Mouse (Mus musculus) R1 (cell line): ENCODE data around the gene Zfp524.
"Not testable (repeated sequence)": the region's sequence is repeated elsewhere in the genome, so short reads cannot be mapped to it uniquely, and the experiment has no call there.

Experiments used
- DNase-seq: peaks from one replicate; pipeline ENCODE4 v3.0.0-alpha.2; 2018; ENCODE audit warnings: low read depth, low spot score

Gene Zfp524

DNA sequence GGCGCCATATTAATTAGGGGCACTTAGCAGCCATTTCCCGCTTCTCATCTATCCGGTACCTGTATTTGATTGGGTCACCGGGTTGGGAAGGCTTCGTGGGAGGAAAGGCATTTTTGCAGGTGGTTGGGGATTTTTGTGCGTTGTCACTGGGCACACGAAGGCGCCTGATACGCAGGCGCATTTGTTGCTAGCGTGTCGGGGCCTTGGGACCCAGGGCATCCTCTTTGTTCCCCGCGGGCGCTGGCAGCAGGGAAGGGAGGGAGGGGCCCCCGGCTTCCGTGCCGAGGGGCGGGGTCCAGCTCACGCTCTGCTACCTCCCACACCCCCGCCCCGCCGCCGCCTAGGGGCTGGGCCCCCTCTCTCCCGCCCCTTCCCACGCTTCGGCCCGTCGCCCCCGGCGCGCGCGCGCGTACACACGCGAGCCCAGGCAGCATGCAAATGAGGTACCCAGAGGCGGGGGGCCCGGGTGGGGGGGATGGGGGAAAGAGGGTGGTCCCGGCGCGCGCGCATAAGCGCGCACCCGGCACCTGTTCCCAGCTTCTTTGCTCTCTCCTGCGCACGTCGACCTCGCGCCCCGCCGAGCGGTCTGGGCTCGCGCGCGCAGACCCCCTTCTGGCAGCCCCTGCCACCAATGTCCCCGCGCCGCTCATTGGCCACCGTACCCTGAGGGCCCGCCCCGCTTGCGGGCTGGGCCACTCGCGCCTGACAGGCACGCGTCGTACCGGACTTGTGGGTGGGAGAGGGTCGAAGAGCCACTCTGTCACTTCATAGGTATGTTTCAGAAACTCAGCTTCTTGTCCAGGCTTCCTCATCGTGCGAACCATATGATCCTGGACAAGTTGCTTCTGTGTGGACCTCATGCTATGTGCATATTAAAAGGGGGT lies 1.1 kb downstream of the Zfp524 start, which contains the start of gene Gm44973:
Gene Gm44973 (plus strand): TSS at position 379 of the 884 bp plus-strand sequence.
- peak; percentile 96 for DNase-seq

DNA sequence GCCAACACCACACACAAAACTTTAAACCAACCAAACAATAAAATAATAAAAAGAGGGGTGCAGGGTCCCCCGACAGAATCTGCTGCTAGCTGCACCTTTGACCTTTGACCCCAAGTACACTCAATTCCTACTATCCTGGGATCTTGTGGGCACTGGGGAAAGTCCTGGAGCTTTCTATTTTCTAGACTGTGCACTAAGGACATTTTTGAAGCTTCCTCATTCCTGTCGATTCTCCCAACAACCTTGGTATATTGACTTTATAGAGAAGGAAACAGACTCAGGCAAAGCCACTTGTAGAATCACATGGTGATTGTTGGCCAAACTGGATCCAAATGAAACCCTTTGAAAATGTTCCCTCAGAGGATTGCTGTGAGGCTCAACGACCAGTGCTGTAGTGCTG lies 1.8 kb downstream of the Zfp524 start:
- no peak for DNase-seq

DNA sequence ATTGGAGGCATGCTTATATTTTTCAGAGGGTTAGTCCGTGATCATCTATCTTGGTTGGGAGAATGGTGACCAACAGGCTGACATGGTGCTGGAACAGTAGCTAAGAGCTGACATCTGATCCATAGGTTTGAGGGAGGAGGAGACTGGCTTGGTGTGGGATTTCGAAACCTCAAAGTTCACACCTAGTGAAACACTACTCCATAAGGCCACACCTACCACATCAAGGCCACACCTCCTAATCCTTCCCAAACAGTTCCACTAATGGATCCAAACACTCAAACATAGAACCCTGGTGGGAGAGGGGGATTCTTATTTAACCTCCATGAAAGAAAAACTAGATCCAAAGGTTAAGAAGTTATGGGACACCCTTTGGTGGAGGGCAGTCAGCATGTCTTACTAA lies 2.7 kb downstream of the Zfp524 start:
- peak; percentile 62 for DNase-seq

DNA sequence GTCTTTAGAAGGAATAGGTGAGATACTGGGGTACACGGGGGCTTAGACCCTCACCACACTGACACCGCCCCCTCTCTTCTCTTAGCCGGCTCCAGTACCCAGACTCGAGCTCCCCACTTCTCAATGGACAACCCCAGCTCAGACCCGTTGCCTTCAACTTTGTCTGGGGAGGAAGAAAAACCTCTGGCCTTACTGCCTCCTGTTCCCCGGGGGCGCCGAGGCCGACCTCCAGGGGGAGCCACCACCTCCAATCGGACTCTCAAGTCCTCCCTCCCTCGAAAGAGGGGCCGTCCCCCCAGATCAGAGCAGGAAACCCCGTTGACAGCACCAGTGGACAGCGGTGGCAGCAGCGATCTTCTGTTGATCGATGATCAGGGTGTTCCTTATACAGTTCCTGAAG lies 3.1 kb downstream of the Zfp524 start:
- DNase-seq, result peak; percentile 80

DNA sequence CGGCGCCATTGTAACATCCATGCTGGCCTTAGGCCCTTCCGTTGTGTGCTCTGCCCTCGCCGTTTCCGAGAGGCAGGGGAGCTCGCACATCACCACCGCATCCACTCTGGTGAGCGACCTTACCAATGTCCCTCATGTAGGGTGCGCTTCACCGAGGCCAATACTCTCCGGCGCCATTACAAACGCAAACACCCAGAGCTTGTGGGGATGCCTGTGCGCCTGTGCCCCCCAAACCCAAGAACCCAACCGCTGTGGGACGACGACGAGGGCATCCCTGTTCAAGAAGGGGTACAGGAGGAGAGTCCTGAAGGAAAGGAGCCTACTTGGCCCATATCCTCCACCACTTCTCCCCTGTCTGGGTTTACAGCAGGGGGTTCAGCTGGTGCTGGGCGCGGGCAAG lies 3.7 kb downstream of the Zfp524 start:
- no peak for DNase-seq

DNA sequence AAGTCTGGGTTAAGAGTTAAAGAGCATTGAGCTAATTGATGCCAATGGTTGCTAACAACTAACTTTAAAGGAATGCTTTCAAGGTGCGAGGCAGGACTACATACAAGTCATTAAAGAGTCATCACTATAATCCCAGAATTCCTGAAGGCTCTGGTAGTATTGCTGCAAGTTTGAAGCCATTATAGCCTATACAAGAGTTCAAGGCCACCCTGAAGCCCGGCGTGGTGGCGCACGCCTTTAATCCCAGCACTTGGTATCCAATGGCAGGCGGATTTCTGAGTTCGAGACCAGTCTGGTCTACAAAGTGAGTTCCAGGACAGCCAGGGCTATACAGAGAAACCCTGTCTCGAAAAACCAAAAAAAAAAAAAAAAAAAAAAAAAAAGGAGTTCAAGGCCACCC lies 5.4 kb downstream of the Zfp524 start:
- not testable (repeated sequence) for DNase-seq

DNA sequence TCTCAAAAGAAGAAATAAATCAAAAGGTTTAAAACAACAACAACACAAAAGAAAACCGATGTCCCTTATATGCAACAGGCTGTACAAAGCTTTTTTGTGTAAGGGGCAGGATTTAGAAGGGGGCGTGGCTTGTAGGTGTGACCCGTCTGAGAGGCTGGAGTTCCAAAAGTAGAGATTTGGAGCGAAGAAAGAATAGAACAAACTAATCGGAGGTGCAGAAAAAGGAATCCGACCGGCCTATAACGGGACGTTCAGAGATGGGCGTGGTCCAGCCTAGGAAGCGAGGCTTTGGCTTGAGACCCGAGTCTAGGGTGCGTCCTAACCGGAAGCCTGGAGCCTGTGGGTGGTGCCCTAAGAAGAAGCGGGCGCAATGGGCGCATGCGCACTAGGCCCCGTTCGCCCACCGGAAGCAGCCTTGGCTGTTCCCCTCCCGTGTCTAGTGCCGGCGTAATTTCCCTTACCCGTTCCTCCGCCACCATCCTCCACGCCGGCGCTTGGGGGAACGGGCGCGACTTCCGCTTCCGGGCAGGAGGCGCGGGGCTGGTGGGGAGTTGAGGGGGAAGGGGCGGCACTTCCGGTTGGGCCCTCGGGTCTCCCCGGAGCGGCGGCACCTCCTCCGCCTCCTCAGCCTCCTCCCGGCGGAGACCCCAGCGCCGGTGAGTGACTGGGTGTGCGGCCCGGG lies 5.9 kb downstream of the Zfp524 start, which contains the start of the genes Zfp865 and Ccdc106:
Gene Zfp865 (plus strand): TSS at position 377 of the 682 bp plus-strand sequence.
Gene Ccdc106 (plus strand): TSS at position 554 of the 682 bp plus-strand sequence.
- peak; percentile 98 for DNase-seq

DNA sequence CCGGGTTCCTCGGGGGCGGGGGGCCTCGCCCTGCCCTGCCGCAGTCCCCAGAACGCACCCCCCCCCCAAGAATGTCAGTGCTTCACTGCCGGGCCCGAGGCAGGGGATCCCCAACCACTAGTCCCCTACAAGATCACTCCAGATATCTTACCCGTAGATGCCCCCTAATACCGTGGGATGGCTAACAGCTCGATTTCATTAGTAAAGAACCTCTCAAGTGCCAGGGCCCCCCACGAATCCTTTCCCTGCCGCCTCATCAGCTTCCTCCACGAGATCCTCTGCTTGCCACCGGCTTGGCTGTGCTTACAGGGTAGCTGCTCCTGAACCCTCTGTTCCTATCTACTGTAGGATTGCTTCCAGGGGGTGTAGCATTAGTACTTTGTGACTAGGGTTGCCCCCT lies 6.5 kb downstream of the Zfp524 start:
- no peak for DNase-seq

DNA sequence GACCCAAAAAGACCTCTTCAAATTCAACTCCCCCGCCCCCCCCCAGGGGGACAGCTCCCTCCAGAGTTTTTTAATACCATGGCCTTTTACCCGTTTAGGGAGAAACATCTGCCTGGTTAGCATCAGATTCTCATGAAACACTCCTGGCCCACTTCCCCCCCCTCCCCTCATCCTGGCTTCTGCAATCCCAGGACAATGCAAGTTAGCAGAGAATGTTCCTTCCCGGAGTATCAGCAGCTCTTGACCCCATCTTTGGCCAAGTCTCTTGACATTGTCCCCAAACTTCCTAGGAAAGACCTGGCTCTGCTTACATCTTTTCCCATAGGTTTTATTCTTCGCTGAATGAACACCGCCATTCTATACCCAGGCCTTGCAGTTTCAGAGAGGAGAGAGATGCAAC lies 7.0 kb downstream of the Zfp524 start:
- no peak for DNase-seq

DNA sequence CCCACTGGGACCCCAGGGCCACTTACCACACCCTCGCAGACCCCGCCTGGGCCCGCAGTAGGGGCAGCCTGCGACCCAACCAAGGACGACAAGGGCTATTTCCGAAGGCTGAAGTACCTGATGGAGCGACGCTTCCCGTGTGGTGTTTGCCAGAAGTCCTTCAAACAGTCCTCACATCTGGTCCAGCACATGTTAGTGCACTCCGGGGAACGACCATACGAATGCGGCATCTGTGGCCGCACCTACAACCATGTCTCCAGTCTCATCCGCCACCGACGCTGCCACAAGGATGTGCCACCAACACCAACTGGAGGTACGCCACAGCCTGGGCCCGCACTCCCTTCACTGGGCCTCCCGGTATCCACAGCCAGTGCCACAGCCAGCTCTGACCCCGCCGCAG lies 15.3 kb downstream of the Zfp524 start:
- no peak for DNase-seq

DNA sequence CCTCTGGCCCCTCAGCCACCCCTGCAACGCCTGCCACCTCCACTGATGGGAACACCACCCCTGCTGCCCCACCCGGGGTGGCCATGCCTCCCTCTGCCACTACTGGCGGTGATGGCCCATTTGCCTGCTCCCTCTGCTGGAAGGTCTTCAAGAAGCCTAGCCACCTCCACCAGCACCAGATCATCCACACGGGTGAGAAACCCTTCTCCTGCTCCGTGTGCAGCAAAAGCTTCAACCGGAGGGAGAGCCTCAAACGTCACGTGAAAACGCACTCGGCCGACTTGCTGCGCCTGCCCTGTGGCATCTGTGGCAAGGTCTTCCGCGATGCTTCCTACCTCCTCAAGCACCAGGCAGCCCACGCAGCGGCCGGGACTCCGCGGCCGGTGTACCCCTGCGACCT lies 15.7 kb downstream of the Zfp524 start:
- peak; percentile 79 for DNase-seq

DNA sequence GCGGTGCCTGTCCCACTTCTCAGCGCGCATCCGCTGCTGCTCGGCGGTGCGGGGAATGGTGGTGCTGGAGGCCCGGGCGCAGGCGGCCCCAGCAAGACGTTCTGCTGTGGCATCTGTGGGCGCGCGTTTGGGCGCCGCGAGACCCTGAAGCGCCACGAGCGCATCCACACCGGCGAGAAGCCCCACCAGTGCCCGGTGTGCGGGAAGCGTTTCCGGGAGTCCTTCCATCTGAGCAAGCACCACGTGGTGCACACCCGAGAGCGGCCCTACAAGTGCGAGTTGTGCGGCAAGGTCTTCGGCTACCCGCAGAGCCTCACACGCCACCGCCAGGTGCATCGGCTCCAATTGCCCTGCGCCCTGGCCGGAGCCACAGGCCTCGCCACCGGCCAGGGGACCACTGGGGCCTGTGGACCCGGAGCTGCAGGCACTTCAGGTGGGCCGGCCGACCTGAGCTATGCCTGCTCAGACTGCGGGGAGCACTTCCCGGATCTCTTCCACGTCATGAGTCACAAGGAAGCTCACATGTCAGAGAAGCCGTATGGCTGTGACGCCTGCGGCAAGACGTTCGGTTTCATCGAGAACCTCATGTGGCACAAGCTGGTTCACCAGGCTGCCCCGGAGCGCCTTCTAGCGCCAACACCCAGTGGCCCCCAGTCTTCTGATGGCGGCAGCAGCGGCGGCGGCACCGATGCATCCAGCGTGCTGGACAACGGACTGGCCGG lies 16.5 kb downstream of the Zfp524 start:
- DNase-seq, result peak; percentile 82

DNA sequence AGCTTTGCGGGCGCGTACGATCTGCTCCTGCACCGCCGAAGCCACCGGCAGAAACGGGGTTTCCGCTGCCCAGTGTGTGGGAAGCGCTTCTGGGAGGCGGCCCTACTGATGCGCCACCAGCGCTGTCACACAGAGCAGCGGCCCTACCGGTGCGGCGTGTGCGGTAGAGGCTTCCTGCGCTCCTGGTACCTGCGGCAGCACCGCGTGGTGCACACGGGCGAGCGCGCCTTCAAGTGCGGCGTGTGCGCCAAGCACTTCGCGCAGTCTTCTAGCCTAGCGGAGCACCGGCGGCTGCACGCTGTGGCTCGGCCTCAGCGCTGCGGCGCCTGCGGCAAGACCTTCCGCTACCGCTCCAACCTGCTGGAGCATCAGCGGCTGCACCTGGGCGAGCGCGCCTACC lies 17.3 kb downstream of the Zfp524 start:
- DNase-seq, result peak; percentile 64

DNA sequence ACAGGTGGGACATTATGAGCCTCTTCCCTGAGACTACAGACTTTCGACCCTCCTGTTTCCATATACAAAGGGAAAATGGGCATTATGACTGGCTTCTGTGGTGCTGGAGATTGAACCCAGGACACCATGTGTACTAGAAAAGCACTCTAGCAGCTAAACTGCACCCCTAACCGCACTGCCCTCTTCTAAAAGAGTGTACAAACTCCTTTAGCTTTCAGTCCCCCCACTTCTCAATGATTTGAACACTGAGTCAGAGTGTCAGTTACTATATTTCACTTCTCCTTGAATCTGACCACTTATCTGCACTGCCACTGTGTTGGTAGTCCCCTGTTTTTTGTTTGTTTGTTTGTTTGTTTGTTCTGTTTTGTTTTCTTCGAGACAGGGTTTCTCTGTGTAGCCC lies 19.6 kb downstream of the Zfp524 start, which contains the start of gene 4632433K11Rik:
Gene 4632433K11Rik (plus strand): TSS at position 301 of the 400 bp plus-strand sequence.
- DNase-seq, result no peak

DNA sequence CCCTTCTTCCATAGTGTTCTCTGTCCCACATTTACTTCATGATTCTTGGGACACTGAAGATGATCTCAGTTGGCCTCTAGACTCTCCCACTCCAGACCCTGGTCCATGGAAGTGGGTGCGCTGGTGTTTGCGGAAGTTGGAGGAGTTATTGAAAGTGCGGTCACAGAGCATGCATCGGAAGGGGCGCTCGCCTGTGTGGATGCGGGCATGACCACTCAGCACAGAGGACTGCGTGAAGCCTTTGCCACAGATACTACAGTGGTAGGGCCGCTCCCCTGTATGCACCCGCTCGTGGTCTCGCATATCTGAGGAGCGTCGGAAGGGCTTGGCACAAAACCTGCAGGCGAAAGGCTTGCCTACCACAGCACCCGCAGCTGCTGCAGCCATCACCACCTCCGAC lies 21.4 kb downstream of the Zfp524 start:
- no peak for DNase-seq

DNA sequence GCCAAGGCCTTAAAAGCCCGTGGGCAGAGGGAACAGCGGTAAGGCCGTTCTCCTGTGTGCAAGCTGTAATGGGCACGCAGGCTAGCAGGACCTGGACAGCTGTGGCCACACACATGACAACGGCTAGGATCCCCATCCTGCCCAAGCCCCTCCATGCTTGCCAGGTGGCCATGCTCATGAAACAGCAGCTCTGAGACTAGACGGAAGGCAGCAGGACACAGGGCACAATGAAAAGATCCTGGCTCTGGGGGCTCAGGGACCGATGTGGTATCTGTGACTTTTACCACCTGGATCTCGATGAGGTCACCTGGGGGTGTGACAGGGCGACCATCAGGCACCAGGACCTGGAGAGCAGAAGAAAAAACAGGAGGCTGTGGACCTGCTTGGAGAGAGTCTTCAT lies 21.9 kb downstream of the Zfp524 start:
- DNase-seq, result no peak

DNA sequence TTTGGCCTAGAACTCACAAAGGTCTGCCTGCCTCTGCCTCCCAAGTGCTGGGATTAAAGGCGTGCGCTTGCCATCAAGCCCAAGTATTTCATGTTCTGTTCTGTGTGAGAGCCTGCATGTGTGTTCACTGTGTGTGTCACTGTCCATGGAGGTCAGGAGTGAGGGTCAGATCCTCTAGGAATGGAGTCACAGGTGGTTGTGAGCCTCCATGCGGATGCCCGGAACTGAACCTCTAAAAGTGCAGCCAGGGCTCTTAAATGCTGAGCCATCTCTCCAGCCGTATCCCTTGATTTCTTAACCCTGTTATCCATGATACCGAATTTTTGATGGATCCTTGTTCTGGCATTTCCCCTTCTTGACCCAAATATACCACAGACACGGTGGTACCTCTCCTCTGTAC lies 22.8 kb downstream of the Zfp524 start:
- DNase-seq, result no peak

DNA sequence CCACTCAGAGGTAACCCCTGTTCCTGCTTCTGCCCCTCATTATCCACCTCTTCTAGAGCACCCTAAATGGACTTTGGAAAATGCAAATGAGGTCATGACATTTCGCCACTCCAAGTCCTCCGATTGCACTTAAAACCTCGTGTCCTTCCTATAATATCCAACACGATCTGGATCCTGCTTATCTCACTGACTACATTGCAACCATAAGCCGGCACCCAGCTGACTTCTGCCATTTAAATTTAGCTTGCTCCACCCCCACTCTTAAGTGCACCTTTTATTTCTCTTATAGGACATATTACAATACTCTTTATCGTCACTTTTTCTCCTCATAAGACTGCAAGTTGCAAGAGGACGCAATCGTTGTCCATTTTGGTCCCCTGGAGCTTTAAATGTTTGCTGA lies 23.3 kb downstream of the Zfp524 start:
- DNase-seq, result no peak

DNA sequence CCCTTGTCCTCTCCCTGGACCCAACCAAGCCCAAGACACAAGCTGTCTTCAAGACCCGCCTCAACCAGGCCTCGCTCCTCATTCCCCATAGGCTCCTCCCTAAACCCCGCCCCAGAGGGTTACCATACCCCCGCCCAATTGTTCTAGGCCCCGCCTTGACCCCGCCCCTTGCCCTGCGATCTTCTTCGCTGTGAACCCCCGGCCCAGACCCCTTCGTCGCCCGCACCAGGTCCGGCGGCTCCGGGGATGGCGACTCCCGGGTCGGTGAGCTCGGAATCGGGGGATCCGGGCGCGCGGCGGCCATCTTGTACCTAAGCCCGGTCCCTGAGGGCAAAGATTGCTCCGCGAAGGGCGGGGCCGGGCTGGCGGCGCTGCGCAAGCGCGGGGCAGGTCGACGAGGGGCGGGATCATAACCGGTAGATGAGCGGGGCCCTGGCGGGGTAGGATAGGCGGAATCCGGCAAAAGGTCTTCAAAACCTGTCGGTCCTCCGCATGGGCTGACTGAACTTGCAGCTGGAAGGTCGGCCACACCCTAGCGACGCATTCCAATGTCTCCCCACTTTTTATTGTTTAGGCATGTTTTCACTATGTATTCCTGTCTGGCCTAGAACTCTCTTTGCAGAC lies 24.0 kb downstream of the Zfp524 start, which contains the start of gene Zfp784:
Gene Zfp784 (minus strand): TSS at position 338 of the 624 bp plus-strand sequence.
- peak; percentile 94 for DNase-seq

DNA sequence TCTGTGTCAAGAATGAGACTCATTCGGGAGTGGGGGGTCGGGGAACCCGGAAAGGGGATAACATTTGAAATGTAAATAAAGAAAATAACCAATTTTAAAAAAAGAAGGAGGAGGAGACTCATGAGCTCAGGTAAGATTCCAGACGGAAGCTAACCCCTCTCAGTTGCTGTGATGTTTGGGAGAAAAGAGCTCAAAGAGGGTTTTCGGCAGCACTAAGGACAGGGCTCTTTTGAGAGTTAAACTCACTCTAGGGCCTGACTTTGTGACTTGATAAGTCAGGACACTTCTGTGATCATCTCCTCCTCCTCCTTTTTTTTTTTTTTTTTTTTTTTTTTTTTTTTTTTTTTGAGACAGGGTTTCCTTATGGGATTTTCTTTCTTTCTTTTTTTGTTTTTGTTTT lies 24.7 kb downstream of the Zfp524 start:
- peak; percentile 66 for DNase-seq

DNA sequence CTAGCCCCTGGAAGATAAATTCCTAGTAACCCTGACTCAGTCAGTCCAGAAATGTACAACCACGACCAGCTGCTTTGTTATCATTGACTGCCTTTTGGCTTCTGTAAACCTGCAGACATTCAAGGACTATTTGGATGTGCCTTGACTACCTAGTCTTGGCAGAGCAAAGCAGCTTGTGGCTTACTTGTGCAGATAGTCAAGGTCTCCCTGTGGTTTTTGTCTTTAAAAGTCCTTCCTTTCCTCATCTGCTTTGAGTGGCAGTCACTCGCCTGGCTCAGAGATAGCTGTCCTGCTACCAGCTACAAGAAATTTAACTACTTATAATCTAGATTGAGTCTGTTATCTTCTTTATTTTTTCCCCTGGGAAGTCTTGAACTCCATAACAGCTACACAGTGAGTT lies 30.8 kb downstream of the Zfp524 start:
- DNase-seq, result no peak
